Mouse (Mus musculus) midbrain, embryonic 15.5 days (tissue): ENCODE data around the gene Thada. TPM values are rescaled to one million over a fixed set of nuclear protein-coding genes. Genes with fewer than 3 reads are reported as not detected.
A peak's percentile ranks its signal among the peaks of the same experiment; 100 is the strongest.

Experiments
- ATAC-seq: fragments of 200-750 bp; cut with Nextera tagmentation; replicated peaks from 2 replicates; pipeline ENCODE4 v1.8.0; 2017; ENCODE audit warnings: moderate TSS enrichment
- H3K27ac ChIP-seq: fragments of 300-500 bp; sonication (generic); 2 replicates; pipeline ENCODE4 v1.5.1; 2015; ENCODE audit warnings: mild to moderate bottlenecking, inconsistent platforms
- H3K27me3 ChIP-seq: fragments of 300-500 bp; sonication (generic); replicated peaks from 2 replicates; pipeline ENCODE4 v1.6.1; 2015; ENCODE audit warnings: inconsistent platforms
- H3K36me3 ChIP-seq: fragments of 300-500 bp; sonication (generic); replicated peaks from 2 replicates; pipeline ENCODE4 v1.6.1; 2015; ENCODE audit warnings: inconsistent platforms
- H3K4me1 ChIP-seq: fragments of 300-500 bp; sonication (generic); 2 replicates; pipeline ENCODE4 v1.6.1; 2015; ENCODE audit warnings: inconsistent platforms
- H3K4me2 ChIP-seq: fragments of 300-500 bp; sonication (generic); 2 replicates; pipeline ENCODE4 v1.6.1; 2015; ENCODE audit warnings: inconsistent platforms, mild to moderate bottlenecking, moderate library complexity
- H3K4me3 ChIP-seq: fragments of 300-500 bp; sonication (generic); 2 replicates; pipeline ENCODE4 v1.5.1; 2015; ENCODE audit warnings: mild to moderate bottlenecking, inconsistent platforms
- H3K9ac ChIP-seq: fragments of 300-500 bp; sonication (generic); 2 replicates; pipeline ENCODE4 v1.6.1; 2015; ENCODE audit warnings: mild to moderate bottlenecking, inconsistent platforms
- H3K9me3 ChIP-seq: fragments of 300-500 bp; sonication (generic); 2 replicates; pipeline ENCODE4 v1.6.1; 2016; ENCODE audit warnings: inconsistent platforms
- WGBS: fragments of 180-500 bp; shearing (Covaris S2); methylation state at CpG from one replicate; pipeline ENCODE4 v1.1.7; 2015; ENCODE audit warnings: mixed read lengths; 5-methylcytosine and 5-hydroxymethylcytosine counted together
- polyA plus RNA-seq: library from polyadenylated mRNA; unstranded; fragments of >200 nt; fragmentation: Nextera tagmentation; extraction: Ambion mirVana; gene quantifications from 2 replicates; pipeline ENCODE4 v1.2.1, GENCODE M21; 2015

Gene Thada
- polyA plus RNA-seq: 7.8 and 8.1 TPM in 2 replicates

- Histone ChIP-seq H3K4me3 (peak within 1 kb of the TSS; percentile 99), H3K27ac (peak within 1 kb of the TSS; percentile 93), H3K4me1 (peaks cover 17% of the 10 kb centered on the region), H3K9me3 (no peaks in the 10 kb centered on the region), H3K27me3 (no peaks in the 10 kb centered on the region), H3K4me2 (peak within 1 kb of the TSS; percentile 91), H3K36me3 (0 out of 2 replicates have a peak, but pooled peaks cover 2% of the 10 kb centered on the region), H3K9ac (peak within 1 kb of the TSS; percentile 97)
- peak; percentile 99 for ATAC-seq
- under 1% methylated on average over 67 of the region's 67 CpGs for WGBS
Measured at GRCm38 (mm10) chr17:84465753-84466608, at the start of gene Thada. TSS of gene Thada (minus strand) at chr17:84466205.

GRCm38 (mm10) chr17:84512516-84513085 is 46.6 kb upstream of the Thada start:
- ATAC-seq: peak; percentile 51

GRCm38 (mm10) chr17:84511682-84512515 is 45.9 kb upstream of the Thada start, which contains the start of gene Plekhh2:
TSS of gene Plekhh2 (plus strand) at chr17:84511895.
- under 1% methylated on average over 79 of the region's 79 CpGs for WGBS
- peak; percentile 94 for ATAC-seq
- Histone ChIP-seq H3K4me1 (peaks cover 9% of the 10 kb centered on the region; the same call in 1 of the 2 replicates), H3K36me3 (no peaks in the 10 kb centered on the region), H3K9me3 (no peaks in the 10 kb centered on the region), H3K4me2 (peak within 1 kb of the TSS; percentile 81), H3K4me3 (peak within 1 kb of the TSS; percentile 74), H3K27ac (no peak within 1 kb of the TSS), H3K9ac (peak within 1 kb of the TSS; percentile 70), H3K27me3 (0 out of 2 replicates have a peak, but pooled peaks cover 4% of the 10 kb centered on the region)

More at GRCm38 (mm10) chr17:84512516-84513085, 46.6 kb upstream of the Thada start:
- 0 out of 2 replicates have a peak, but pooled peaks cover 4% of the 10 kb centered on the region for H3K27me3 ChIP-seq
- H3K27ac ChIP-seq: no peak overlapping the region
- peak overlapping the region; percentile 74 for H3K4me3 ChIP-seq
- no peaks in the 10 kb centered on the region for H3K36me3 ChIP-seq
- peak overlapping the region; percentile 70 for H3K9ac ChIP-seq
- no peaks in the 10 kb centered on the region for H3K9me3 ChIP-seq
- peaks cover 9% of the 10 kb centered on the region; the same call in 1 of the 2 replicates for H3K4me1 ChIP-seq
- 42% methylated on average over 4 of the region's 4 CpGs for WGBS
- peak overlapping the region; percentile 81 for H3K4me2 ChIP-seq

- no peak overlapping the region for H3K27ac ChIP-seq
- H3K27me3 ChIP-seq: 0 out of 2 replicates have a peak, but pooled peaks cover 4% of the 10 kb centered on the region
- no peak overlapping the region; the same call in 1 of the 2 replicates for H3K9ac ChIP-seq
- no peaks in the 10 kb centered on the region for H3K36me3 ChIP-seq
- WGBS: 31% methylated on average over 11 of the region's 11 CpGs
- ATAC-seq: 0 out of 2 replicates have a peak, but pooled peaks have one; percentile 6
- H3K4me3 ChIP-seq: peak overlapping the region; percentile 74
- peaks cover 9% of the 10 kb centered on the region; the same call in 1 of the 2 replicates for H3K4me1 ChIP-seq
- no peaks in the 10 kb centered on the region for H3K9me3 ChIP-seq
- peak overlapping the region; percentile 81 for H3K4me2 ChIP-seq
Measured at GRCm38 (mm10) chr17:84510961-84511639, 45.1 kb upstream of the Thada start.

GRCm38 (mm10) chr17:84510355-84510754 is 44.4 kb upstream of the Thada start:
- H3K27ac ChIP-seq: no peak overlapping the region; the same call in 1 of the 2 replicates
- no peaks in the 10 kb centered on the region for H3K36me3 ChIP-seq
- H3K27me3 ChIP-seq: 0 out of 2 replicates have a peak, but pooled peaks cover 4% of the 10 kb centered on the region
- peaks cover 9% of the 10 kb centered on the region; the same call in 1 of the 2 replicates for H3K4me1 ChIP-seq
- WGBS: 52% methylated on average over 5 of the region's 5 CpGs
- no peak for ATAC-seq
- H3K9ac ChIP-seq: no peak overlapping the region
- H3K4me3 ChIP-seq: no peak overlapping the region
- H3K4me2 ChIP-seq: no peak overlapping the region
- no peaks in the 10 kb centered on the region for H3K9me3 ChIP-seq

- H3K27ac ChIP-seq: no peak overlapping the region
- H3K27me3 ChIP-seq: 0 out of 2 replicates have a peak, but pooled peaks cover 4% of the 10 kb centered on the region
- H3K4me1 ChIP-seq: peaks cover 9% of the 10 kb centered on the region; the same call in 1 of the 2 replicates
- H3K4me3 ChIP-seq: no peak overlapping the region
- 55% methylated on average over 4 of the region's 4 CpGs for WGBS
- no peaks in the 10 kb centered on the region for H3K9me3 ChIP-seq
- no peak for ATAC-seq
- H3K9ac ChIP-seq: no peak overlapping the region
- H3K36me3 ChIP-seq: no peaks in the 10 kb centered on the region
- H3K4me2 ChIP-seq: no peak overlapping the region
Measured at GRCm38 (mm10) chr17:84509176-84509575, 43.2 kb upstream of the Thada start.

GRCm38 (mm10) chr17:84508736-84509135 is 42.7 kb upstream of the Thada start:
- H3K36me3 ChIP-seq: no peaks in the 10 kb centered on the region
- no peak overlapping the region for H3K27ac ChIP-seq
- H3K9ac ChIP-seq: no peak overlapping the region
- no peak overlapping the region for H3K4me3 ChIP-seq
- peaks cover 9% of the 10 kb centered on the region; the same call in 1 of the 2 replicates for H3K4me1 ChIP-seq
- no peak overlapping the region for H3K4me2 ChIP-seq
- 12% methylated on average over 3 of the region's 3 CpGs for WGBS
- no peaks in the 10 kb centered on the region for H3K9me3 ChIP-seq
- H3K27me3 ChIP-seq: 0 out of 2 replicates have a peak, but pooled peaks cover 4% of the 10 kb centered on the region
- no peak for ATAC-seq

GRCm38 (mm10) chr17:84505922-84506321 is 39.9 kb upstream of the Thada start:
- Histone ChIP-seq H3K27ac (no peak overlapping the region), H3K9me3 (no peaks in the 10 kb centered on the region), H3K9ac (no peak overlapping the region), H3K4me1 (no peaks in the 10 kb centered on the region; the same call in 1 of the 2 replicates), H3K36me3 (no peaks in the 10 kb centered on the region), H3K4me2 (no peak overlapping the region), H3K27me3 (no peaks in the 10 kb centered on the region; the same call in 1 of the 2 replicates), H3K4me3 (no peak overlapping the region)
- WGBS: 77% methylated on average over 2 of the region's 2 CpGs
- ATAC-seq: no peak

GRCm38 (mm10) chr17:84502341-84502740 is 36.3 kb upstream of the Thada start:
- no peak overlapping the region for H3K9ac ChIP-seq
- H3K4me2 ChIP-seq: no peak overlapping the region
- no peak overlapping the region for H3K4me3 ChIP-seq
- H3K9me3 ChIP-seq: no peaks in the 10 kb centered on the region
- no peaks in the 10 kb centered on the region; the same call in 1 of the 2 replicates for H3K27me3 ChIP-seq
- WGBS: 84% methylated on average over 3 of the region's 3 CpGs
- no peaks in the 10 kb centered on the region for H3K36me3 ChIP-seq
- H3K27ac ChIP-seq: no peak overlapping the region
- H3K4me1 ChIP-seq: no peaks in the 10 kb centered on the region
- ATAC-seq: no peak

GRCm38 (mm10) chr17:84498639-84499038 is 32.6 kb upstream of the Thada start:
- ATAC-seq: no peak
- Histone ChIP-seq H3K4me1 (no peaks in the 10 kb centered on the region), H3K27me3 (no peaks in the 10 kb centered on the region; the same call in 1 of the 2 replicates), H3K4me2 (no peak overlapping the region), H3K9ac (no peak overlapping the region), H3K9me3 (no peaks in the 10 kb centered on the region), H3K4me3 (no peak overlapping the region), H3K36me3 (no peaks in the 10 kb centered on the region), H3K27ac (no peak overlapping the region)
- WGBS: 25% methylated on average over 5 of the region's 5 CpGs
